Comparison of ENCODE assay signal across 10 mouse cellular contexts in genomic region chr7:141355626-141356326, GRCm38 (mm10). TPM values are rescaled to one million over a fixed set of nuclear protein-coding genes. Genes with fewer than 3 reads are reported as not detected.
DNase-seq lines count a peak whose midpoint lies in the region; ATAC-seq lines count a peak whose summit lies in the region.
"Had no signal": no experiment of that assay in that cellular context is flagged by ENCODE, and none has a peak within 500 bp of the region (broad histone marks: within the 10 kb centered on the region; RNA-seq: fewer than 3 reads in every experiment).

No protein-coding gene starts in this region.

- no peak overlapping the region for H3K4me3 ChIP-seq in liver, embryonic 11.5 days (ENCODE audit: low read depth, low read length)
- H3K4me3 ChIP-seq: heart, embryonic 13.5 days; liver, embryonic 15.5 days had no signal

- 56% methylated on average over 12 of the region's 12 CpGs for WGBS in liver, embryonic 11.5 days

- H3K9me3 ChIP-seq in liver, embryonic 11.5 days (ENCODE audit: control insufficient read depth, low read length) = no peaks in the 10 kb centered on the region
- H3K9me3 ChIP-seq: heart, embryonic 13.5 days; liver, embryonic 15.5 days had no signal

- no peak overlapping the region for H3K4me2 ChIP-seq in liver, embryonic 11.5 days
- H3K4me2 ChIP-seq: heart, embryonic 13.5 days; liver, embryonic 15.5 days had no signal

- no peaks in the 10 kb centered on the region; the same call in none of the 2 replicates for H3K27me3 ChIP-seq in liver, embryonic 11.5 days (replicated peaks; ENCODE audit: control insufficient read depth, insufficient read depth, low read length)

- peaks cover 4% of the 10 kb centered on the region; the same call in 1 of the 2 replicates for H3K4me1 ChIP-seq in liver, embryonic 11.5 days (replicated peaks; ENCODE audit: control insufficient read depth, insufficient read depth, low read length)
- H3K4me1 ChIP-seq: heart, embryonic 13.5 days had no signal

- no peaks in the 10 kb centered on the region for H3K36me3 ChIP-seq in liver, embryonic 11.5 days (ENCODE audit: control insufficient read depth, insufficient read depth, low read length)
- H3K36me3 ChIP-seq: heart, embryonic 13.5 days had no signal

- H3K27ac ChIP-seq in liver, embryonic 11.5 days (ENCODE audit: low read depth, low read length) = no peak overlapping the region
- H3K27ac ChIP-seq: heart, embryonic 13.5 days; liver, embryonic 15.5 days had no signal

- peak; percentile 61 for DNase-seq in adrenal gland, postnatal 14 days
- DNase-seq in adrenal gland, adult 18-20 months (ENCODE audit: low spot score in 2 of 2) = no peak
- DNase-seq in layer of hippocampus, adult 11-12 months (ENCODE audit: low spot score) = peak; percentile 43
- no peak for DNase-seq in layer of hippocampus, adult 9-10 months (ENCODE audit: low spot score)
- DNase-seq in R1 (ENCODE audit: low read depth, low spot score) = peak; percentile 58
- no peak for DNase-seq in liver, embryonic 11.5 days (ENCODE audit: low spot score)
- DNase-seq in urinary bladder, adult 2 months (ENCODE audit: low spot score) = no peak
- DNase-seq in right cerebral cortex, postnatal 25 days = no peak

- H3K9ac ChIP-seq in liver, embryonic 11.5 days (ENCODE audit: low read depth, low read length) = no peak overlapping the region
- H3K9ac ChIP-seq: heart, embryonic 13.5 days; liver, embryonic 15.5 days had no signal

- peak; percentile 35; the same call in 1 of the 2 replicates for ATAC-seq in liver, embryonic 11.5 days (replicated peaks; ENCODE audit: low FRiP score)

RNA-seq across cellular contexts. Expression of gene Eps8l2, which starts 17.1 kb away (rescaled TPM):
- total RNA-seq in adrenal gland, postnatal 14 days (2021) = 5.1 and 5.5 TPM in 2 replicates
- total RNA-seq in adrenal gland, adult 18-20 months (2021) = 1 to 10 TPM; 1.9 to 2.7 TPM
- polyA plus RNA-seq in liver, embryonic 11.5 days (2014; fragmentation: Nextera tagmentation; extraction: Ambion mirVana) = 5.4 and 7.7 TPM in 2 replicates
- 79.7 and 109 TPM in 2 replicates for polyA plus RNA-seq in urinary bladder, adult 2 months (2012; rRNA removed)

RNA-seq across cellular contexts. Expression of gene Tmem80, which starts 28.2 kb away (rescaled TPM):
- 22.9 and 25.6 TPM in 2 replicates for total RNA-seq in adrenal gland, postnatal 14 days (2021)
- 10 to 100 TPM; 25.7 to 25.9 TPM for total RNA-seq in adrenal gland, adult 18-20 months (2021)
- 22.2 and 27.4 TPM in 2 replicates for polyA plus RNA-seq in liver, embryonic 11.5 days (2014; fragmentation: Nextera tagmentation; extraction: Ambion mirVana)
- 34.1 and 42.5 TPM in 2 replicates for polyA plus RNA-seq in urinary bladder, adult 2 months (2012; rRNA removed)

RNA-seq across cellular contexts. Expression of gene Deaf1, which starts 28.3 kb away (rescaled TPM):
- 32.5 and 41.2 TPM in 2 replicates for total RNA-seq in adrenal gland, postnatal 14 days (2021)
- total RNA-seq in adrenal gland, adult 18-20 months (2021) = 10 to 100 TPM; 21.9 to 30.3 TPM
- polyA plus RNA-seq in liver, embryonic 11.5 days (2014; fragmentation: Nextera tagmentation; extraction: Ambion mirVana) = 48.6 and 54.0 TPM in 2 replicates
- polyA plus RNA-seq in urinary bladder, adult 2 months (2012; rRNA removed) = 14.6 and 22.8 TPM in 2 replicates

RNA-seq across cellular contexts. Expression of gene Taldo1, which starts 36.2 kb away (rescaled TPM):
- total RNA-seq in adrenal gland, postnatal 14 days (2021) = 479 and 481 TPM in 2 replicates
- total RNA-seq in adrenal gland, adult 18-20 months (2021) = 100 to 1,000 TPM; 677 to 814 TPM
- polyA plus RNA-seq in liver, embryonic 11.5 days (2014; fragmentation: Nextera tagmentation; extraction: Ambion mirVana) = 442 and 472 TPM in 2 replicates
- polyA plus RNA-seq in urinary bladder, adult 2 months (2012; rRNA removed) = 269 and 320 TPM in 2 replicates

RNA-seq across cellular contexts. Expression of gene Gatd1, which starts 58.2 kb away (rescaled TPM):
- 22.5 and 36.2 TPM in 2 replicates for total RNA-seq in adrenal gland, postnatal 14 days (2021)
- 10 to 100 TPM; 25.5 to 35.3 TPM for total RNA-seq in adrenal gland, adult 18-20 months (2021)
- 35.0 and 41.6 TPM in 2 replicates for polyA plus RNA-seq in liver, embryonic 11.5 days (2014; fragmentation: Nextera tagmentation; extraction: Ambion mirVana)
- 48.3 and 59.2 TPM in 2 replicates for polyA plus RNA-seq in urinary bladder, adult 2 months (2012; rRNA removed)

Comparison
In these comparisons a context has a peak if more than half of its experiments do, and no peak if none do; other contexts are left out.
1. DNase-seq: peak in adrenal gland, postnatal 14 days (single experiment), layer of hippocampus, adult 11-12 months (single experiment) and R1 (single experiment); none in adrenal gland, adult 18-20 months (0 of 2), layer of hippocampus, adult 9-10 months (single experiment), liver, embryonic 11.5 days (single experiment), urinary bladder, adult 2 months (single experiment) and right cerebral cortex, postnatal 25 days (single experiment).